Mouse (Mus musculus) forebrain, embryonic 14.5 days (tissue): ENCODE measurements at regions not wholly inside any gene's neighbourhood (a gene's known extent, or its start where the extent isn't known, plus 50 kb on each side); places are given as distances from the start of the nearest gene placed in this dataset.

Experiments
- ATAC-seq: fragments of 200-750 bp; cut with Nextera tagmentation; 2 replicates; pipeline ENCODE4 v1.8.0; 2017; ENCODE audit warnings: mild to moderate bottlenecking, moderate library complexity
- DNase-seq: peaks from one replicate; pipeline ENCODE4 v3.0.0-alpha.2; 2015; ENCODE audit warnings: low spot score
- H3K27ac ChIP-seq: fragments of 300-500 bp; sonication (generic); 2 replicates; pipeline ENCODE4 v1.5.1; 2014; ENCODE audit warnings: low read depth, mild to moderate bottlenecking, control low read depth, low read length, moderate library complexity
- H3K27me3 ChIP-seq: fragments of 300-500 bp; sonication (generic); replicated peaks from 2 replicates; pipeline ENCODE4 v1.6.1; 2014; ENCODE audit warnings: low read length, control low read depth, mixed read lengths; ENCODE audit not compliant: control insufficient read depth, insufficient read depth
- H3K36me3 ChIP-seq: fragments of 300-500 bp; sonication (generic); 2 replicates; pipeline ENCODE4 v1.6.1; 2014; ENCODE audit warnings: low read length, control low read depth; ENCODE audit not compliant: control insufficient read depth, insufficient read depth
- H3K4me1 ChIP-seq: fragments of 300-500 bp; sonication (generic); 2 replicates; pipeline ENCODE4 v1.6.1; 2014; ENCODE audit warnings: antibody characterized with exemption, low read length, control low read depth; ENCODE audit not compliant: control insufficient read depth, insufficient read depth
- H3K4me2 ChIP-seq: fragments of 300-500 bp; sonication (generic); 2 replicates; pipeline ENCODE4 v1.6.1; 2014; ENCODE audit warnings: mild to moderate bottlenecking, control low read depth, low read length
- H3K4me3 ChIP-seq: fragments of 300-500 bp; sonication (generic); 2 replicates; pipeline ENCODE4 v1.5.1; 2014; ENCODE audit warnings: low read depth, low read length, control low read depth
- H3K9ac ChIP-seq: fragments of 300-500 bp; sonication (generic); 2 replicates; pipeline ENCODE4 v1.6.1; 2014; ENCODE audit warnings: mild to moderate bottlenecking, low read length, control low read depth, moderate library complexity
- H3K9me3 ChIP-seq: fragments of 300-500 bp; sonication (generic); replicated peaks from 2 replicates; pipeline ENCODE4 v1.6.1; 2016; ENCODE audit warnings: low read length, control low read depth, mixed read lengths; ENCODE audit not compliant: control insufficient read depth
- whole genome bisulfite sequencing: fragments of 180-500 bp; shearing (Covaris S2); extraction: QIAGEN DNeasy Blood & Tissue Kit; methylation state at CpG from one replicate; pipeline ENCODE4 v1.1.7; 2014; 5-methylcytosine and 5-hydroxymethylcytosine counted together

DNA sequence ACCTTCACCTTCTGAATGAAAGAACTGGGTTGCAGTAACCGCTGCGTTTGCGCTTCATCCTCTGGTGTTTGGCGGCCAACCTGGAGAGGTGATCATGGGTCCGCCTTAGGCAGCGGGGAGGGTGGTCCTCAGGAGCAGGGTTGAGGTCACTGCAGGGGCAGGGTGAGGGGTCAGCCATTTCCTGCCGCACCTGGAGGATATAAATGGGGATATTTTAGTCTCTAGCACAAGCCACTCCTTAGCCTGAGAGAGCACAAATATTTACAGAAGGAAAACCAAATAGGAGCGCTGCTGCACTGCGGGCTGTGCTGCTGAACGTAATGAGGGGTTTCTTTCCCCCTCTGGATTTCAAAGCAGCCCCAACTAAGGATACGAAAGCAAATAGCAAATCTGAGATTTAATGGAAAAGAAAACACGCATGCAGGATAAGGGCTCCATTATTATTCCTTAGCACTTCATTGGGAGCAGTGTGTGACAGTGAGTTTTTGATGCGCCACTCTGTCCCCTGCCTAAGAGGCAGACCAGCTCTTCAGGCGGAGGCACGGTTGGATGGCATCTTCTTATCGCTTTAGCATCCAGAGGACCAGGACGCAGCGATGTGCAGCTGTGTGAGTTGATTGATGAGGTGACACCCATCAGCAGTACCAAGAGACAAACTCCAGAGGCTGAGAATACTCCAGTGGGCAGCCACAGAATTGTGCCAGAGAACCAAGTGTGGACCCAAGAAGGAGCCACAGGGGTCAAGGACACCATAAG, 135.9 kb upstream of the Elac2 start:
- Histone ChIP-seq H3K36me3 (no peaks in the 10 kb centered on the region), H3K9me3 (no peaks in the 10 kb centered on the region), H3K27ac (no peak overlapping the region), H3K4me3 (no peak overlapping the region), H3K4me2 (no peak overlapping the region), H3K4me1 (no peaks in the 10 kb centered on the region), H3K27me3 (no peaks in the 10 kb centered on the region), H3K9ac (no peak overlapping the region)
- no peak for DNase-seq
- ATAC-seq: no peak
- WGBS: 89% methylated on average over 18 of the region's 18 CpGs

DNA sequence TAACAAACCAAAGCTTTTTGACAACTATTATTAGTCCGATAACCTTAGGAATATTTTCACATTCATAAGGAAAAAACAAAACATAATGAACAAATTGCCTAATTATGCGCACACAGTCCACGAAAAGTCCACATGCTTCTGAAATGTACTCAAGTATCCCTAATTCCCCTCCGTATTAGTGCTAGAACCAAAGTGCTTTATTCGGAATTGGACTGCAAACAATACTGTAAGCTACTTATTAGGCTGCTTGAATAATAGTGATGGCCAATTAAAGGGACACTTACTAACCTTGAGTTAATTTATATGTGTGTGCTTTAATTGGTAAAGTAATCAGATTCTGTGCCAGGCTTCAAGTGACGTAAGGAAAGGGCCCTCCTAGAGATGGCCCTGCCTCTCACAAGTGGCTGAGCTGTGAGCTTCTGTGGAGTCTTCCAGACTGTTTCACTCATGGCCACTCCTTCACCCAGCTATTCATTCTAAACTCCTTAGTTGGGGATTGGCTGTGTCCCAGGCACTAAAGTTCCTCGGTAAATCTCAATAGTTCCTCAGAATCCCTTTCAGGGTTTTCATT, 132.2 kb upstream of the Elac2 start:
- H3K4me3 ChIP-seq: no peak overlapping the region
- no peak overlapping the region for H3K9ac ChIP-seq
- no peak overlapping the region for H3K4me2 ChIP-seq
- no peaks in the 10 kb centered on the region for H3K36me3 ChIP-seq
- 18% methylated on average over 7 of the region's 7 CpGs for WGBS
- H3K9me3 ChIP-seq: no peaks in the 10 kb centered on the region
- no peaks in the 10 kb centered on the region for H3K4me1 ChIP-seq
- no peak overlapping the region for H3K27ac ChIP-seq
- ATAC-seq (peak; percentile 82), DNase-seq (peak; percentile 75)
- H3K27me3 ChIP-seq: no peaks in the 10 kb centered on the region

DNA sequence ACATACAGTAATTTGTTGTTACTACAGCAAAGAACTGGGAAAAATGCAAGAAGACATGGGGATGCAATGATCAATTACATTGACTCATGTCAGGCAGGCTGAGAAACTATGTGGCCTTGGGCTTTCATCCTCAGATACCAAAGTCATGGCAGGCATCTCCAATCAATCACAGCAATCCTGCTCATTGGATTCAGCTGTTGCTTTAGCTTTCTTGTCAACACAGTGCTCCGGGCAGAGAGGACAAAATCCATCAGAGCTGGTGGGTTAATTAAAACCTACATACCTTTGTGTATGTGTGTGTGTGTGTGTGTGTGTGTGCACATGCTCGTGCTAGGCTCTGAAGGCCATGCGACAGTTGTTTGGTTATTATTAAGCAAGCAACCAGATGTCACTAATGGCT, 119.2 kb upstream of the Elac2 start:
- DNase-seq (no peak), ATAC-seq (no peak)
- H3K9me3 ChIP-seq: no peaks in the 10 kb centered on the region
- H3K27ac ChIP-seq: no peak overlapping the region
- WGBS: 87% methylated on average over 3 of the region's 3 CpGs
- no peaks in the 10 kb centered on the region for H3K4me1 ChIP-seq
- H3K36me3 ChIP-seq: no peaks in the 10 kb centered on the region
- no peak overlapping the region for H3K4me3 ChIP-seq
- H3K27me3 ChIP-seq: no peaks in the 10 kb centered on the region
- no peak overlapping the region for H3K9ac ChIP-seq
- H3K4me2 ChIP-seq: no peak overlapping the region

DNA sequence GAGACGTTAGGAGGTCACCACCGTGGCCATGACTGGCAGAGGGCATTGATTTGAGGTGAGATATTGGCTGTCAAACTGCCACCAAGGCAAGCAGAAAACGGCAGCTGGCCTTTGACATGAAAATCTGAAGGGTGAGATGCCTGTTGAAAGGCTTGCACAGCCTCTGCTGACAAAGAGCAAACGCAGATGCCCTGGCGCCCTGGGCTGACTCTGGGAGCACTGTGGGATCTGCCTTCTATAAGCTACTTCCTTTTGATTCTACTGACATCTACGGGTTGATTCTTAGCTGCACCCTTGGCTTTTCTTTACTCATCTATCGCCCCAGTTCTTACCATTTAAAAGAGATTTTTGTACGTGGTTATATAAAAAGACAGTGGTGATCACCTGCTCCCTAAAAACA, 98.2 kb upstream of the Elac2 start:
- Histone ChIP-seq H3K4me3 (no peak overlapping the region), H3K36me3 (no peaks in the 10 kb centered on the region), H3K4me1 (no peaks in the 10 kb centered on the region), H3K27me3 (no peaks in the 10 kb centered on the region), H3K27ac (no peak overlapping the region), H3K9ac (no peak overlapping the region), H3K4me2 (no peak overlapping the region), H3K9me3 (no peaks in the 10 kb centered on the region)
- ATAC-seq (no peak), DNase-seq (no peak)
- WGBS: 61% methylated on average over 8 of the region's 8 CpGs

DNA sequence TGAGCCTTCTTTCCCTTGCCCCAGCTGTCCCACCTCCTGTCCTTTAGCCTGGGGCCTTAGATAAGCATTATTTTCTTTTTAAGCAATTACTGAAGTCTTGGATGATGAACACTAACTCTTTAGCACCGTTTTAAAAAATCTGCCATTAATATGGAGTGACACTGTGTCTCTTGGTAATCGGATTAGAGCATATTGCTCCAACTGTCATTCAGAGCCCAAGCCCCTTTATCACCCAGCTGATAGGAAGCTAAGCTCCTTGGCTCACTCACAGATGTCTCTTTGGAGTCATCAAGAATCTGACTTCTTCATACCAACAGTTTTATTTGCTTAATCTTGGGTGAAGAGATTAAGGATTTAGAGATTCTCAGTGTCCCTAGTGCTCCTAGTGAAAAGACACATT, 94.3 kb upstream of the Elac2 start:
- 56% methylated on average over 2 of the region's 2 CpGs for WGBS
- no peak for DNase-seq

DNA sequence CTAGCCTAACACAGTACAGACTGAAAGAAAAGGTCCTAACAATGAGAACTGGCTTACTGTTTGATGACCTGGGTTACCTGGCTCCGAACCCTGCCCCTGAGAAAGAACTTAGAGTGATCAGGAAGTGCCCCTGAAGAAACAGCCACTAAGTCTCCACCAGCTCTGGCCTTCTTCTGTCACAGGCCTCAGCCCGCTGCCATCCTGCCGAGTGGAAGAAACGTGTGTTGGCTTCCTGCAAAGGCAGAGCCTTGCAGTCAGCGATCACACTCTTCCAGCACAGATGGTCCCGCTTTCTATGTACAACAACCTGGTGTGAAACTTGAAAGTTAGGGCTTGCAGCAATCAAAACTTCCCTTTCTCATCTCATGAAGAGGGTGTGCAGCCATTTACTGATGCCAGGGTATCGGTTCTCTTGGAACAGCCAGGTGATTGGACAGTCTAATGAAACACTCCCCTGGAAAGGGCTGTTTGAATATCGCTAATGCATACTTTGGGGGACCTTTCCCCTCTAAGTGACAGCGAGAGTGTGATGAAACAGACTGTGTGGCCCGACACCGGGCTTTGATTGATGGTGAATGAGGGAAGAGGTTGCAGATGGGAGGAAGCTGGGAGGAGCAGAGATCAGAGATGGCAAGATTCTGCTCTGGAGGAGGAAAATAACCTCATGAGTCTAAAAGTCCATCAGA, 89.4 kb upstream of the Elac2 start:
- Histone ChIP-seq H3K36me3 (no peaks in the 10 kb centered on the region), H3K27ac (no peak overlapping the region), H3K4me3 (no peak overlapping the region), H3K27me3 (no peaks in the 10 kb centered on the region), H3K9ac (no peak overlapping the region), H3K4me2 (no peak overlapping the region), H3K4me1 (no peaks in the 10 kb centered on the region), H3K9me3 (no peaks in the 10 kb centered on the region)
- 70% methylated on average over 11 of the region's 11 CpGs for whole genome bisulfite sequencing
- ATAC-seq (no peak), DNase-seq (peak; percentile 41)

More for the DNA sequence above, 94.3 kb upstream of the Elac2 start:
- Histone ChIP-seq H3K4me3 (no peak overlapping the region), H3K9me3 (no peaks in the 10 kb centered on the region), H3K27me3 (no peaks in the 10 kb centered on the region), H3K4me1 (no peaks in the 10 kb centered on the region), H3K9ac (no peak overlapping the region), H3K27ac (no peak overlapping the region), H3K36me3 (no peaks in the 10 kb centered on the region), H3K4me2 (no peak overlapping the region)
- no peak for ATAC-seq

DNA sequence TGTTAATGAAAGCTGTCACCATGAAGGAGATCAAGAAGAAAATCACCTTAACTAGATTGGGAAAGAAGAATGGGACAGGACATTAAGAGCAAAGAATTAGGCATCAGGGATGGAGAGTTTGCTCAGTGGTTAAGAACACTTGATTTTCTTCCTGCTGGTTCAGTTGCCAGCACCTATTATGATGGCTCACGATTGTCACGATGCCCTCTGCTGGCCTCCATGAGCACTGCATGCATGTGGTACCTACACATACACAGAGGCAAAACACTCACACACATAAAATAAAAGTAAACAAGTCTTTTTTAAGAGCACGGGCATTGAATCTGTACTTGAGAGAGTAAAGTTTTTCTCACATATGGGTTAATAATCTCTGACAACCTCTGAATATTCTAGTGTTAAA, 88.1 kb upstream of the Elac2 start:
- Histone ChIP-seq H3K27ac (no peak overlapping the region), H3K4me3 (no peak overlapping the region), H3K36me3 (no peaks in the 10 kb centered on the region), H3K27me3 (no peaks in the 10 kb centered on the region), H3K9me3 (no peaks in the 10 kb centered on the region), H3K4me2 (no peak overlapping the region), H3K9ac (no peak overlapping the region), H3K4me1 (no peaks in the 10 kb centered on the region)
- DNase-seq: peak; percentile 41
- 34% methylated on average over 3 of the region's 3 CpGs for WGBS
- no peak for ATAC-seq

DNA sequence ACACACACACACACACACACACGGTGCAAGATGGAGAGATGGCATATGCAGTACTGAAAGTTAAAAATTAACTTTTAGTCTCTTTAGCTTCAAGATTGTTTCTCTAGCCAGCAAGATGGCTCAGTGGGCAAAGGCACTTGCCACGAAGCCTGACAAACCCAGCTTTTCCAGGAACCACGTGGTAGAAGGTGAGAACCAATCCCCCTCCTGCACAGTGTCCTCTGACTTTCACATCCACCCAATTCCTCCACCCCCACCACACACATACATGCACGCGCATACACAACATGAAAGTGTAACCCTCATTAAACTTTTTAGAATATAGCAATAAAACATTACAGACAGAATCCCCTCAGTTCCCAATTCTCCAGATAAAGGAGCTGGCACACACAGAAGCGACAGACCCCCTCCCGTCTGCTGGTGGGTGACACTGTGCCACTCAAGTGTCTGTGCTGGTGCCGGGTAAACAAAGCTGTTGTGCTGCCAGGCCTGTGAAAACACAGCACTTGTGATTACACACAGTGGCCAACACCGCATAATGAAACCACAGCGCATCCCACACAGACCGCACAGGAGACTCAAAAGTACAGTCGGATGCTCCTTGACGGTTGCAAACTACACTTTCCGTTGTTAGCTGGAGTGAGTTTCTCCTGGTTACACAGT, 82.9 kb upstream of the Elac2 start:
- Histone ChIP-seq H3K4me1 (0 out of 2 replicates have a peak, but pooled peaks cover 2% of the 10 kb centered on the region), H3K27me3 (peaks cover 8% of the 10 kb centered on the region; the same call in 1 of the 2 replicates), H3K27ac (no peak overlapping the region), H3K9me3 (no peaks in the 10 kb centered on the region), H3K4me2 (no peak overlapping the region), H3K36me3 (no peaks in the 10 kb centered on the region), H3K4me3 (no peak overlapping the region), H3K9ac (no peak overlapping the region)
- ATAC-seq (peak; percentile 89), DNase-seq (peak; percentile 82)
- 62% methylated on average over 14 of the region's 14 CpGs for WGBS
